Mouse (Mus musculus) cortical plate, adult 2 months (tissue): Measurements from ENCODE around the gene Ldb1. TPM values are rescaled to one million over a fixed set of nuclear protein-coding genes. Genes with fewer than 3 reads are reported as not detected.

ENCODE experiments used
- H3K27ac ChIP-seq: fragments of 200-500 bp; 2 replicates; pipeline ENCODE4 v1.5.1; 2012; ENCODE audit warnings: low read length, control low read depth, inconsistent platforms; ENCODE audit not compliant: insufficient read depth
- H3K4me1 ChIP-seq: fragments of 200-500 bp; 2 replicates; pipeline ENCODE4 v1.6.1; 2011; ENCODE audit warnings: low read length; ENCODE audit not compliant: control insufficient read depth, insufficient read depth
- H3K4me3 ChIP-seq: fragments of 200-500 bp; 2 replicates; pipeline ENCODE4 v1.5.1; 2011; ENCODE audit warnings: mild to moderate bottlenecking, low read length, control low read depth; ENCODE audit not compliant: insufficient read depth
- CTCF ChIP-seq: fragments of 200-500 bp; IDR thresholded peaks from 2 replicates; pipeline ENCODE4 v1.5.1; 2011; ENCODE audit warnings: mild to moderate bottlenecking, control low read depth, low read length; ENCODE audit not compliant: insufficient read depth; ENCODE audit errors: extremely low read depth
- POLR2A ChIP-seq: fragments of 200-500 bp; IDR thresholded peaks from 2 replicates; pipeline ENCODE4 v1.6.1; 2011; ENCODE audit warnings: mild to moderate bottlenecking, low read length, control low read depth; ENCODE audit not compliant: insufficient read depth; ENCODE audit errors: extremely low read depth
- polyA plus RNA-seq: library from polyadenylated mRNA; depleted of rRNA; stranded (reverse); fragments of >200 nt; gene quantifications from 2 replicates; pipeline ENCODE4 v1.2.3, GENCODE M21; 2012

The Ldb1 gene
- polyA plus RNA-seq, 1 experiment = 159 TPM

DNA sequence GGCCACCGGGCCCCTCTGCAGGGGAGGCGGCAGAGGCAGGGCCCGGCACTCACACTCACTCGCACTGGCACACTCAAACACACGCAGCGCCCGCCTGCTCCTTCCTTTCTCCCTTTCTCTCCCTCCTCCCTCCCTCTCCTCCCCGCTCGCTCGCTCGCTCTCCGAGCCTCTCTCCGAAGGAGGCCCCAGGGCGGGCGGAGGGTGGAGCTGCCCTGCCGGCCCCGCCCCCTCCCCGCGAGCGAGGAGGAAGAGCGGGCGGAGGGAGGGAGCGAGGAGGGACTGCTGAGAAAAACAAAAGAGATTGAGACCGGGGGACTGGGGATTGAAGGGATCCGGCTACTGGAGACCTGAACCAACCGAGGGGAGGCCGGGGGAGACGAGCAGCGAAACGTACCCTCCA lies 5.5 kb downstream of the Ldb1 start:
- Histone ChIP-seq H3K4me1 (peaks cover 38% of the 10 kb centered on the region), H3K4me3 (peak overlapping the region; percentile 60), H3K27ac (peak overlapping the region; percentile 87)
- TF ChIP-seq POLR2A = peak; percentile 43; the same call in 1 of the 2 replicates
- no peak for TF ChIP-seq CTCF

DNA sequence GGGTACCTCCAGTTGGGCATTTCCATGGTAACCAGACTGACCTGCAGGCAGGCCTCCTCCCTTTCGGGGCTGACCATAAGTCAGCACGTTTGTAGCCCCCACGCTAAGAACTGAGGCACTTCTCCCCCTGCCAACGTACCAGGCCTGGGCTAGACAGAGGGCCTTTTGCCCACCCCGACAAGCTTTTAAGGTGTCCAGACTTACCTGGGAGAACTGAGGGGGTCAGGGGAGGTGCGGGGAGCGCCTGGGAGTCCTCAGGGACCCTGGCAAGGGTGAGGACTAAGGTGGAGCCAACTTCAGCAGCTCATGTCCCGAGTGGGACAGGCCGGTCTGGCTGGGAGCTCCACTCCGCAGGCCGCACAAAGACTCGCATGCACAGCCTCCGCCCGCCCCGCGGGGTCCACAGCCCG lies 6.2 kb downstream of the Ldb1 start:
- Histone ChIP-seq H3K4me1 (peaks cover 36% of the 10 kb centered on the region), H3K27ac (no peak overlapping the region), H3K4me3 (peak overlapping the region; percentile 60)
- TF ChIP-seq POLR2A (no peak), CTCF (no peak)

DNA sequence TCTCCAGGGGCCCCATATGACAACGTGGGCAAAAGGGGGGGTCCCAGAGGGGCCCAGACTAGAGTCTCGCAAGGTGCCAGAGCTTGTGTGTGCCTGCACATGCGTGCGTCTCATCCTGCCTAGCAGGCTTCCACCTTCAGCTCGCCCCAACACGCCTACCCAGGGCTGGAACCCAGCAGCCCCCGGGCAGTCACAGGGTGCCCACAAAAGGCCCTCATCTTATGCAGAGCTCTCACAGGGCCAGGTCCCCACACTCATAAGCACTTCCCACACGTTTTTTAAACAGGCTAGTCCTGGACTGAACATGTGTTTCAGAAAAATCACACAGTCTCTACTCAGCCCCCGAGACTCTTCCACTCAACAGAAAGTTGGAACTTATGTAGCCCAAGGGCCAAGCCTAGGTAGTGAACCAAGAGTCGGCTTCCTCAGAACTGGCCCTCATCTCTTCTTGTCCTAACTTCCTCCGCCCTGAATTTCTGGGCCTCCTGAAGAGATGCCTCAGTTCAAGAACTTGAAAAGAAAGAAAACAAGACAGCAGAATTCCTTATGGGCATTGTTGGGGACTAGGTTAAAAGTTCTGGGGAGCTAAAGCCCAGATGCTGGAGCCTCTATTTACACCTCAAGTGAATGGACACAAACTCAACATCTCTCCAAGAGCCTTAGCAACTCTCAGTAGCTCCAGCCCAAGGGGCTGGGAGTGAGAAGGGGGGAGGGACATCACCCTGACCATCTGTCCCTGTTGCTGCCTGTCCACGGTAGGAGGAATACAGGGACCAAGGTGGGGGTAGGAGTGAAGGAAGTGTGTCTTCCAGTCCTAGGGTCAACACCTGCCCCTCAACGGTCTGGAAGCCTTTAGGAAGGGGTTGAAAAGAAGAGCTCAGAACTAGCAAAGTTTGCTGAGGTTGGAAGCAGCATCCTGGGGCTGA lies 6.8 kb downstream of the Ldb1 start:
- no peak overlapping the region; the same call in 1 of the 2 replicates for H3K27ac ChIP-seq
- peaks cover 35% of the 10 kb centered on the region for H3K4me1 ChIP-seq
- TF ChIP-seq CTCF (no peak), POLR2A (no peak)
- peak overlapping the region; percentile 60; the same call in 1 of the 2 replicates for H3K4me3 ChIP-seq

DNA sequence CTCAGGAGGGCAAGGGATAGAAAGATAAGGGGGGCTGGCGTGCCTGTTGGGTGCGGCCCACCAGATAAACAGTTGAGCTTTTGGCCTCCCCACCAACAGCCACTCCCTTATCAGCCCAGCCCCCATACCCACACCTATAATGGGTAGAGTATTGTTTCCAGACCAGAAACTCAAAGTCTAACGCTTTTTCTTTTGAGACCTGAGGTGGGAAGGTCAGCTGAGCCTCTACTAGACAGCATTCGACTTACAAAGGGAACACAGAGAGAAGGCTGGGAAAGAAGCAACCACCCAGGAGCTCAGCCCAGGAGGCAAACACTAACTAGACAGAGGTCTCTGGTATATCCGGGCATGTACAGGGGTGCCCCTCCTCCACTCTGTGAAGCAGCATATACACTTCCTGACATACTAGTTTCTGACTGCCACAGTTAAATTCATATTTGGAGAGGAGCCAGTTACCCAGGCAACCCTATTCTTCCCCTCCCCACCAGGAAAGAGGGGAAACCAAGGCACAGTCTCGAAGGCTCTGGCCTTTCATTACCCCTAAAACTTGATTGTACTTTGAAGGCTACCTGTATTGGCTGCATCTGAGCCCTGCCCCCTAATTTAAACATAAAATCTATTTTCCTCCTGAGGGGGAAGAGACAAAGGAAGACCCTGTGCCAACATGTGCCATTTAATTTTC lies 7.6 kb downstream of the Ldb1 start:
- Histone ChIP-seq H3K27ac (no peak overlapping the region; the same call in 1 of the 2 replicates), H3K4me1 (peaks cover 30% of the 10 kb centered on the region), H3K4me3 (no peak overlapping the region)
- TF ChIP-seq CTCF (no peak), POLR2A (no peak)

DNA sequence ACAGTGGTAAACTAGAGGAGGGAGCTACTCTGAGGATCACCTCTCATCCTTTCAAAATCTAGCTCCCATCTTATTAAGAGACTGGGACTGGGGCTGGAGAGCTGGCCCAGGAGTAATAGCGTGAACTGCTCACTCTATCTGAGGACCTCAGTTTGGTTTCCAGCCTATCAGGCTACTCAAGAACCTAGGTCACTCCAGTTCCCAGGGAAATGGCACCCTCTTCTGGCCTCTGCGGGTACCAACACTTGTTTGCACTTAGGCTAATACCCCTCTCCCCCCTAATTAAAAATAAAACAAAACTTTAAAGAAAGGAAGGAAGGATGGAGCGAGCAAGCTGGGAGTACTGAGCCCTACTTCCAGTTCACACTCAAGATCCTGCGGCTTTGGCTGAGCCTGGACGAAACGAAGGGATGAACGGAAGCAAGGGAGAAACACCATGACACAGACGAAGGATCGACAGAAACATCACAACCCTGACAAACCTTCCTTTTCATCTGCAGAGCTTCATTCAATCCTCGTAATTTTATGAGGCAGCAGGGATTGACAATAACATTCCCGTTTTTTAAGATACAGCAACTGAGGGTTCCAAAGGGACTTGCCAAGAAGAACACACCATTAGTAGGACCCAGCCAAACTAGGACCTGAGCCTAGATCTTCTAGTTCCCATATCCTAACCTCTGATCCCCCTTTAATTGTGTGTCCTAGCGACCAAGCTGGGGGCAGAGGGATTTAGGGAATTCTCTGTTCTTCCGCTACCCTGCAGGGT lies 8.4 kb downstream of the Ldb1 start:
- peaks cover 29% of the 10 kb centered on the region for H3K4me1 ChIP-seq
- TF ChIP-seq POLR2A (no peak), CTCF (no peak)
- H3K4me3 ChIP-seq = no peak overlapping the region
- H3K27ac ChIP-seq = no peak overlapping the region

DNA sequence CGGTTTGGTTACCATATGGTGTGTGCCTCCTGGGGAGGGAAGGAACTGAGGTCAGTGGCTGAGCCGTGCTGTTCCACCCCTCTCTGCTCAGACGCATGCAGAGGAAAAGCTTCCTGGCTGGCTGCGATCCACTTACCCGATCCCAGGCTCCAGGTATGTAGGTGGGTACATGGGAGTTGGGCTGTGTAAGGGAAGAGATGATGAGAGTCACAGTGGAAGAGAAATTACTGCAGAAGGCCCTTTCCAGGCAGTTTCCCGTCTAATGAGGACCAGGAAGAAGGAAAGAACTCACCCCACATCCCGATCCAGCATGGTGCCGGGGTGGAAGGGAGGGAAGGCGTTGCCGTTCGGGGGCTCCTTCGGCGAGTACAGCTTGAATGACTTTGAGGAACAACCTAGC lies 9.0 kb downstream of the Ldb1 start:
- Histone ChIP-seq H3K4me3 (no peak overlapping the region), H3K27ac (no peak overlapping the region), H3K4me1 (peaks cover 24% of the 10 kb centered on the region)
- no peak for TF ChIP-seq POLR2A
- TF ChIP-seq CTCF = no peak

DNA sequence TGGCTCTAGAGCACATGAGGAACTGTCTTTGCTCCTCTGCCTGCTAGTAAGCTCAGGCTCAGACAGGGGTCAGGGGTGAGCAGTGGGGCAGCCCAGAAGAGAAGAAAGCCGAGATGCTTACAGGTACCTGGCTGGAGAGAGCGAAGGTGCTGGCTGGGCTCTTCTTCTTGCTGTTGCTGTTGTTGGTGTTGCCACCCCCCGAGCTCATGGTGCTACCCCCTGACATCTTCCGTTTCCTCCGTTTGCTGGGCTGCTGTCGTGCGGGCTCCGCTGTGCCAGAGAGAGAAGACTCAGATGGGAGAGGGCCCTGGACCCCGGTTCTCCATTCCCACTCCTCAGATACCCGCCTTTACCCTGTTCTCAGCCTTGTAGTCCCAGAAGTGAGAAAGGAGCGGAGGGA lies 11.1 kb downstream of the Ldb1 start:
- Histone ChIP-seq H3K4me1 (peaks cover 15% of the 10 kb centered on the region), H3K4me3 (no peak overlapping the region), H3K27ac (no peak overlapping the region)
- TF ChIP-seq POLR2A = no peak
- TF ChIP-seq CTCF = no peak

DNA sequence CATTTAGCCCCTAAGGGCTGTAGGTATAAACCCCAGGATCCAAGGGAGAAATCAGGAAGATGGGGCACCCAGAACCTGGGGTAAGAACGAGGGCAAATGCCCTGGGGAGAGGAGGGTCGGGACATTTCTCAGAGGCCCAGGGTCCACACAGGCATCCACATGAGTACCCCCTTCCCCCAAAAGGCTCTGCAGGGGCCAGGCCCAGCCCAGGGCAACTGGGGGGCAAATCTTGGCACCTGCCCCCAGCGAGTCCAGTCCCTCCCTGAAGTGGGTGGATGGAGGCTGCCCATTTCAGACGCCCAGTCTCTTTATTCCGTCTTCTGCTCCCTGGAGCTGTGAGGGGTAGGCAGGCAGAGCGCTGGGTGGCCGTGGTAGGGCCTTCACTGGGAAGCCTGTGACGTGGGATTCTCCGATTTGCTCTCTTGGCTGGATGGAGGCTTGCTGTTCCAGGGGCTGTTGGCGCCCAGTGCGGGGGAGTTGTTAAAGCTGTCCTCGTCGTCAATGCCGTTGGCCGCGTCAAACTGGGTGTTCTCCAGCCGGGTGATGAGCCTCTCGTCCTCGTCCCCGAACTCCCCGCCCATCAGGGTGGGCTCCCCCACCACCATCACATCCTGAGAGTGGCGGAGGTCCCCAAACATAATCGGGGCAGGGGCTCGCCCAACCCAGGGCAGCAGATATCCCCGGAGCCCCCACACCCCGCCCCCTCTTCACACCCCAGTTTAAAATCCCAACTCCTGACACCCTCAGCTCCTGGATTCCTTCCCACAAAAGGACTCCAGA lies 12.1 kb downstream of the Ldb1 start:
- no peak for TF ChIP-seq CTCF
- no peak for TF ChIP-seq POLR2A
- H3K4me1 ChIP-seq = peaks cover 7% of the 10 kb centered on the region
- no peak overlapping the region for H3K27ac ChIP-seq
- H3K4me3 ChIP-seq = no peak overlapping the region
